Mouse (Mus musculus) B cell, adult 67 days (primary cell): ENCODE measurements around the gene Zglp1. TPM values are rescaled to one million over a fixed set of nuclear protein-coding genes. Genes with fewer than 3 reads are reported as not detected.

Source experiments
- total RNA-seq, 2 experiments: library from RNA; stranded (reverse); gene quantifications; 4 replicates each; pipeline ENCODE4 v1.2.4; 2023

Gene Zglp1
- total RNA-seq, result 1 to 10 TPM in 1 of 2 experiments, not detected in 1; 2.0 TPM

GRCm38 (mm10) chr9:21067006-21067684 is at the start of gene Zglp1:
Gene Zglp1 (minus strand): TSS chr9:21067093.

GRCm38 (mm10) chr9:21091707-21092320 is 24.9 kb upstream of the Zglp1 start, which contains the start of the genes Gm38431 and Raver1:
Gene Gm38431 (minus strand): TSS chr9:21091997.
Gene Raver1 (minus strand): TSS chr9:21092008.

GRCm38 (mm10) chr9:21073044-21073840 is 6.3 kb upstream of the Zglp1 start, which contains the start of the genes Gm49373 and Fdx1l:
Gene Gm49373 (minus strand): TSS chr9:21073096.
Gene Fdx1l (minus strand): TSS chr9:21073614.

GRCm38 (mm10) chr9:21031896-21032351 is 35.0 kb downstream of the Zglp1 start, which contains the start of gene Icam5:
Gene Icam5 (plus strand): TSS chr9:21032073.

GRCm38 (mm10) chr9:21029291-21030054 is 37.4 kb downstream of the Zglp1 start, which contains the start of gene Icam4:
Gene Icam4 (plus strand): TSS chr9:21029373.

GRCm38 (mm10) chr9:21015571-21016130 is 51.2 kb downstream of the Zglp1 start, which contains the start of gene Icam1:
Gene Icam1 (plus strand): TSS chr9:21015985.

Other genes with a start within 250 kb of the Zglp1 start
- not detected for gene Rdh8, start 248.6 kb downstream of the Zglp1 start, total RNA-seq
- 10 to 100 TPM; 46.3 to 59.5 TPM for gene A230050P20Rik, start 198.5 kb downstream of the Zglp1 start, total RNA-seq
- 1 to 10 TPM in 1 of 2 experiments, under 1 TPM in 1; 0.71 to 1.0 TPM for gene Angptl6, start 187.4 kb downstream of the Zglp1 start, total RNA-seq
- gene Ppan, start 178.9 kb downstream of the Zglp1 start, total RNA-seq, result 100 to 1,000 TPM; 123 to 133 TPM
- 100 to 1,000 TPM; 184 to 200 TPM for gene Eif3g, start 168.5 kb downstream of the Zglp1 start, total RNA-seq
- 10 to 100 TPM; 76.1 to 83.9 TPM for gene Dnmt1, start 107.2 kb downstream of the Zglp1 start, total RNA-seq
- 1 to 10 TPM; 2.5 to 3.1 TPM for gene S1pr2, start 90.3 kb downstream of the Zglp1 start, total RNA-seq
- 10 to 100 TPM; 54.8 to 56.5 TPM for gene Mrpl4, start 64.4 kb downstream of the Zglp1 start, total RNA-seq
- gene Icam1, start 51.1 kb downstream of the Zglp1 start, total RNA-seq, result 10 to 100 TPM; 58.0 TPM
- under 1 TPM in 1 of 2 experiments, not detected in 1; 0.73 TPM for gene Icam4, start 37.7 kb downstream of the Zglp1 start, total RNA-seq
- gene Icam5, start 35.0 kb downstream of the Zglp1 start, total RNA-seq, result under 1 TPM; 0.18 to 0.29 TPM
- 1 to 10 TPM; 2.0 to 2.3 TPM for gene Gm49373, start 6.0 kb upstream of the Zglp1 start, total RNA-seq
- gene Fdx1l, start 6.5 kb upstream of the Zglp1 start, total RNA-seq, result 10 to 100 TPM; 27.0 to 29.9 TPM
- gene Gm38431, start 24.9 kb upstream of the Zglp1 start, total RNA-seq, result 10 to 100 TPM in 1 of 2 experiments, 1 to 10 TPM in 1; 7.7 to 10.6 TPM
- gene Raver1, start 24.9 kb upstream of the Zglp1 start, total RNA-seq, result 100 to 1,000 TPM; 109 to 117 TPM
- gene Tyk2, start 64.2 kb upstream of the Zglp1 start, total RNA-seq, result 10 to 100 TPM; 64.0 to 68.8 TPM
- gene Cdc37, start 82.9 kb upstream of the Zglp1 start, total RNA-seq, result 100 to 1,000 TPM; 103 to 110 TPM
- gene Pde4a, start 98.6 kb upstream of the Zglp1 start, total RNA-seq, result 10 to 100 TPM; 10.2 to 10.4 TPM
- gene Keap1, start 172.3 kb upstream of the Zglp1 start, total RNA-seq, result 10 to 100 TPM; 30.9 to 43.4 TPM
- gene S1pr5, start 181.3 kb upstream of the Zglp1 start, total RNA-seq, result under 1 TPM; 0.30 to 0.35 TPM
- 10 to 100 TPM; 55.8 to 57.5 TPM for gene Atg4d, start 198.2 kb upstream of the Zglp1 start, total RNA-seq
- 100 to 1,000 TPM; 151 to 153 TPM for gene Kri1, start 220.9 kb upstream of the Zglp1 start, total RNA-seq
- 10 to 100 TPM; 28.0 to 33.7 TPM for gene Cdkn2d, start 224.3 kb upstream of the Zglp1 start, total RNA-seq
- gene Ap1m2, start 245.2 kb upstream of the Zglp1 start, total RNA-seq, result 1 to 10 TPM; 2.7 to 2.9 TPM